In genomic region chr14:79124643-79125042, GRCm38 (mm10) we compare ENCODE assay signal across 8 mouse cellular contexts.
A peak's percentile ranks its signal among the peaks of the same experiment; 100 is the strongest.
DNase-seq lines count a peak whose midpoint lies in the region; ATAC-seq lines count a peak whose summit lies in the region.

No protein-coding gene starts in this region.

- no peaks in the 10 kb centered on the region for H3K27me3 ChIP-seq in forebrain, embryonic 16.5 days (replicated peaks; ENCODE audit: control insufficient read depth, insufficient read depth, low read length)

- H3K4me2 ChIP-seq in forebrain, embryonic 16.5 days (ENCODE audit: low read length): no peak overlapping the region

- DNase-seq in layer of hippocampus, adult 11-12 months (ENCODE audit: low spot score): peak; percentile 44
- no peak for DNase-seq in layer of hippocampus, adult 8-10 months (ENCODE audit: low spot score in 2 of 2)
- peak; percentile 37 for DNase-seq in ES-CJ7 (ENCODE audit: low read depth, low spot score)
- peak; percentile 64 for DNase-seq in kidney, postnatal 10 days
- peak; percentile 71 for DNase-seq in mesoderm, embryonic 11.5 days (ENCODE audit: low read depth, low spot score)
- DNase-seq in thymus, postnatal 4 days: peak; percentile 80

- no peak overlapping the region for H3K27ac ChIP-seq in forebrain, embryonic 16.5 days (ENCODE audit: low read length)

- H3K4me1 ChIP-seq in forebrain, embryonic 16.5 days (replicated peaks; ENCODE audit: control insufficient read depth, insufficient read depth, low read length): no peaks in the 10 kb centered on the region

- H3K9ac ChIP-seq in forebrain, embryonic 16.5 days (replicated peaks; ENCODE audit: low read depth, low read length): no peak overlapping the region

- H3K36me3 ChIP-seq in forebrain, embryonic 16.5 days (ENCODE audit: control insufficient read depth, insufficient read depth): no peaks in the 10 kb centered on the region

- peak; percentile 37 for ATAC-seq in cerebellum, adult (ENCODE audit: insufficient number of reproducible peaks, low FRiP score, low TSS enrichment)
- peak; percentile 81 for ATAC-seq in forebrain, embryonic 16.5 days

- H3K9me3 ChIP-seq in forebrain, embryonic 16.5 days (ENCODE audit: control insufficient read depth, low read length): no peaks in the 10 kb centered on the region

- H3K4me3 ChIP-seq in forebrain, embryonic 16.5 days (replicated peaks; ENCODE audit: low read length): no peak overlapping the region

- WGBS in forebrain, embryonic 16.5 days: 28% methylated on average over 5 of the region's 5 CpGs

Comparison
In these comparisons a context has a peak if more than half of its experiments do, and no peak if none do; other contexts are left out.
1. DNase-seq: peak in layer of hippocampus, adult 11-12 months (single experiment), ES-CJ7 (single experiment), kidney, postnatal 10 days (single experiment), mesoderm, embryonic 11.5 days (single experiment) and thymus, postnatal 4 days (single experiment); none in layer of hippocampus, adult 8-10 months (0 of 2).